Mouse (Mus musculus): ENCODE measurements around the gene Synj1.

GRCm38 (mm10) chr16:91029161-91029743, 18.1 kb upstream of the Synj1 start:
- TF ChIP-seq CTCF (IDR thresholded peaks at IDR 0.05; ENCODE audit: extremely low read depth, insufficient read depth, insufficient read length, insufficient replicate concordance) (no peak), POLR2A (IDR thresholded peaks at IDR 0.05; ENCODE audit: low read depth, low read length) (no peak)
